Mouse (Mus musculus) liver, postnatal 0 days (tissue): ENCODE measurements around the gene Zscan20.

Source experiments
- CTCF ChIP-seq: sonication (generic); IDR thresholded peaks from 2 replicates; pipeline ENCODE4 v1.5.1; 2016; ENCODE audit warnings: antibody characterized with exemption, low read depth
- EP300 ChIP-seq: IDR thresholded peaks from 2 replicates; pipeline ENCODE4 v1.6.1; 2016; ENCODE audit warnings: antibody characterized with exemption, low read depth, mild to moderate bottlenecking

GRCm38 (mm10) chr4:128635894-128636585, 26.1 kb upstream of the Zscan20 start:
- TF ChIP-seq CTCF: no peak
- no peak for TF ChIP-seq EP300
